Mouse (Mus musculus) erythroblast, embryonic 14.5 days (primary cell): ENCODE results near the gene Sema3c. TPM values are rescaled to one million over a fixed set of nuclear protein-coding genes. Genes with fewer than 3 reads are reported as not detected.

Experiments used
- H3K27me3 ChIP-seq: 2 replicates; pipeline ENCODE4 v1.6.1; 2012; ENCODE audit warnings: inconsistent platforms; ENCODE audit not compliant: control insufficient read depth
- H3K36me3 ChIP-seq: 2 replicates; pipeline ENCODE4 v1.6.1; 2012; ENCODE audit warnings: mild to moderate bottlenecking, inconsistent platforms; ENCODE audit not compliant: control insufficient read depth
- H3K4me1 ChIP-seq: 2 replicates; pipeline ENCODE4 v1.6.1; 2012; ENCODE audit warnings: inconsistent platforms; ENCODE audit not compliant: control insufficient read depth
- H3K4me3 ChIP-seq: replicated peaks from 2 replicates; pipeline ENCODE3; 2012; ENCODE audit warnings: moderate library complexity, mild to moderate bottlenecking, inconsistent platforms
- H3K9me3 ChIP-seq: 2 replicates; pipeline ENCODE4 v1.6.1; 2012; ENCODE audit warnings: low read length, inconsistent platforms, mixed read lengths; ENCODE audit not compliant: control insufficient read depth
- GATA1 ChIP-seq: IDR thresholded peaks from 2 replicates; pipeline ENCODE4 v1.6.1; 2012; ENCODE audit warnings: low read length, inconsistent platforms, mixed read lengths
- TAL1 ChIP-seq: IDR thresholded peaks from 3 replicates; pipeline ENCODE4 v1.6.1; 2012; ENCODE audit warnings: low read length, inconsistent platforms, mixed read lengths
- polyA plus RNA-seq: library from polyadenylated mRNA; stranded (reverse); fragments of >175 nt; gene quantifications from 2 replicates; pipeline ENCODE4 v1.2.3, GENCODE M21; 2012

The Sema3c gene
- polyA plus RNA-seq, 1 experiment, result not detected

DNA sequence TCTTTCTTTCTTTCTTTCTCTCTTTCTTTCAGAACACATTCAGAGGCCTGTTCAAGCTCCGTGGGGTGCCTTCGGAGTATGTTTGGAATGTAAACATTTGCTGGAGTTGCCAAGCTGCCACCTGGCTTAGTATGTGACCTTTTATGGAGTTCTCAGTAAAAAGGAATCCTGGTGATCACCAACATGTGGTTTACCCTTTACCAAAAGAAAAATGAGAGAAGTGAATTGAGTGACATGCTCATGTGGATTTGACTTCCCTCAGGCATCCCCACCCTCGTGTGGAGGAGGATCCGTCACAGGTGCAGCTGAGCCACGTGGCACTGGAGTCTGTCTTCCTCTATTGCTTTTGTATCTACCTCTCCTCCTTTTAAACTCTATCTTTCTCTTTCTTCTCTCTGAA, 173.1 kb downstream of the Sema3c start:
- H3K4me1 ChIP-seq, result no peaks in the 10 kb centered on the region
- TF ChIP-seq GATA1 (no peak), TAL1 (no peak)
- H3K27me3 ChIP-seq, result no peaks in the 10 kb centered on the region
- no peak overlapping the region for H3K4me3 ChIP-seq
- H3K36me3 ChIP-seq, result no peaks in the 10 kb centered on the region
- no peaks in the 10 kb centered on the region for H3K9me3 ChIP-seq

DNA sequence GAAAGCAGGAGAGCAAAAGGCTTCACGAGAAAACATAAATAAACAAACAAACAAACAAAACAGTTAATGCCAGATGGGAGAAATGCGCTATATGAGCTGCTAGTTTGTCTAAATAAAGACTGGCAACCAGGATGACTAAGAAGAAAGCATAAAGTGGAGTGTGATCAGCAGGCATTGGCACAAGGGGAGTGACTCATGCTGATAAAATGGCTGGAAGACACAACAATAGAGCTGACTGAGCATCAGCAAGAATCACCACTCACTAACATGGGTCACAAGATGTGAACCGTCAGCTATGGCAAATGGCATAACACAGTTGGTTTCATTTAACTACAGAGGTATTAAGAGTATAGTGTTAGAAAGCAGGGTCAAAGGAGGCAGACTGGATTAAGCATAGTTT, 174.2 kb downstream of the Sema3c start:
- TF ChIP-seq TAL1, result no peak
- TF ChIP-seq GATA1, result no peak
- Histone ChIP-seq H3K4me1 (no peaks in the 10 kb centered on the region), H3K36me3 (no peaks in the 10 kb centered on the region), H3K4me3 (no peak overlapping the region), H3K9me3 (no peaks in the 10 kb centered on the region), H3K27me3 (no peaks in the 10 kb centered on the region)

- no peak overlapping the region for H3K4me3 ChIP-seq
- no peaks in the 10 kb centered on the region for H3K4me1 ChIP-seq
- no peak for TF ChIP-seq TAL1
- TF ChIP-seq GATA1, result no peak
- no peaks in the 10 kb centered on the region for H3K9me3 ChIP-seq
- H3K36me3 ChIP-seq, result no peaks in the 10 kb centered on the region
- H3K27me3 ChIP-seq, result no peaks in the 10 kb centered on the region
Measured at GRCm38 (mm10) chr5:17753471-17754005, 179.5 kb downstream of the Sema3c start.

DNA sequence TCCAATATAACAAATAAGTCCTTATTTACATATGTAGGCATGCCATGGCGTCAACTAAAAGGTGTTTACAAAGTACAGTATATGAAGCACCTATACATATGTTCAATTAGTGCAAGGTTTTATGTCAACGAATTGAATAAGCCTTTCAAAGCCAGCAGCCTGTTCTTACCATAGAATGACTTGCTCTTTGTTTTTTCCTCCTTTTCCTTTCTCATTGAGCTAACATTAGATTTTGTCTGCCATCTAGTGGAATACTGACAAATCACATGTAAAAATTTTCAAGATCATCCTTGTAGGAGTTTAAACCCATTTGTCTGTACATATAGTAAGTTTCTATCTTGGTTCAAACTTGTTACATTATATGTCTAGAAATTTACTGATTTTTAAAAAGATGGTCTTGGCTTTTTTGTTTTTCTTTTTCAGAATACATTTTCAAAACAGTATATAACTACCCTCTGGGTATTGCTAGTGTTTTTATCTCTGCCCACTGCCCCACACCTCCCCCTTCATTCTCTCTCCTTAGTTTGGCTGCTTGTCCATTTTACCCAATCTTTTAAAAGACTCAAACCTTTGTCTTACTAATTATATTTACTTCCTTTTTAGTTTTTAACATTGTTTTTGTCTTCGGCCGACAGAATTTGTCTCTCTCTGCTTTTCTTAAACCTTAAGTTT, 192.1 kb downstream of the Sema3c start:
- Histone ChIP-seq H3K27me3 (no peaks in the 10 kb centered on the region), H3K4me3 (no peak overlapping the region), H3K4me1 (no peaks in the 10 kb centered on the region), H3K9me3 (no peaks in the 10 kb centered on the region), H3K36me3 (no peaks in the 10 kb centered on the region)
- no peak for TF ChIP-seq GATA1
- no peak for TF ChIP-seq TAL1

GRCm38 (mm10) chr5:17770328-17770727, 196.2 kb downstream of the Sema3c start:
- TF ChIP-seq GATA1 (no peak), TAL1 (no peak)
- Histone ChIP-seq H3K9me3 (peaks cover 3% of the 10 kb centered on the region; the same call in 1 of the 2 replicates), H3K4me1 (no peaks in the 10 kb centered on the region), H3K4me3 (no peak overlapping the region), H3K36me3 (no peaks in the 10 kb centered on the region), H3K27me3 (no peaks in the 10 kb centered on the region)

DNA sequence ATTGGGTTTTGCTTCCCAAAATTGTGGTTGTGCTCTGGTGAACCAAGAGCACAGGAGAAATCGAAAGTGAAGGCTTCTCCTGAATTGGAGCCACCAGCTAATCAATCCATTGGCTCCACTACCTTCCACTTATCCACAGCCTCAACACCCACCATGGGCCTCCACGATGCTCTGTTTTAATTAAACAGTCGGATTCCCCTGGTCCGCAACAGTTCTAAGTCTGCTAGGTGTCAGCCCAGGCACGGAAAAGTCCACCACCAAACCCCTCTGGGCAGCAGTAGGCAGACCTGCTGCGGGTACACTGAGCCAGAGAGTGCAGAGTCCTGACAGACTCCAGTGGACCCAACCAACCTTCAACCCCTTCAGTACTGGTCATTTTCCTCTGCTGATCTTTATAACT, 202.5 kb downstream of the Sema3c start:
- Histone ChIP-seq H3K9me3 (peaks cover 3% of the 10 kb centered on the region; the same call in 1 of the 2 replicates), H3K4me1 (no peaks in the 10 kb centered on the region), H3K27me3 (no peaks in the 10 kb centered on the region), H3K4me3 (no peak overlapping the region), H3K36me3 (no peaks in the 10 kb centered on the region)
- no peak for TF ChIP-seq GATA1
- no peak for TF ChIP-seq TAL1

Other genes starting within 250 kb of the Sema3c start
- gene Speer4f2, start 201.1 kb upstream of the Sema3c start, polyA plus RNA-seq, result not detected in 2 replicates
- not detected in 2 replicates for gene Speer4f1, start 98.2 kb upstream of the Sema3c start, polyA plus RNA-seq